Mouse (Mus musculus) bone marrow macrophage, adult 2 months (primary cell): ENCODE measurements around the gene Dnah8.

Experiments
- CTCF ChIP-seq: IDR thresholded peaks from 2 replicates; pipeline ENCODE4 v1.5.1; 2012; ENCODE audit warnings: low read depth, mild to moderate bottlenecking, low read length, moderate library complexity
- POLR2A ChIP-seq: IDR thresholded peaks from 2 replicates; pipeline ENCODE4 v1.6.1; 2012; ENCODE audit warnings: mild to moderate bottlenecking, low read depth, low read length, borderline replicate concordance

GRCm38 (mm10) chr17:30714732-30715131, 90.6 kb downstream of the Dnah8 start:
- TF ChIP-seq CTCF (peak; percentile 13; the same call in 1 of the 2 replicates), POLR2A (no peak)
